Mouse (Mus musculus) brain, embryonic 14.5 days (tissue): ENCODE data around the gene Atp5e.

Source experiments
- CTCF ChIP-seq: fragments of 200-500 bp; IDR thresholded peaks from 2 replicates; pipeline ENCODE4 v1.5.1; 2012; ENCODE audit warnings: inconsistent platforms, mild to moderate bottlenecking, moderate library complexity, borderline replicate concordance; ENCODE audit not compliant: insufficient read depth, insufficient read length; ENCODE audit errors: extremely low read depth
- POLR2A ChIP-seq: fragments of 200-500 bp; IDR thresholded peaks from 2 replicates; pipeline ENCODE4 v1.6.1; 2012; ENCODE audit warnings: mild to moderate bottlenecking, inconsistent platforms, borderline replicate concordance; ENCODE audit not compliant: poor library complexity, insufficient read depth, insufficient read length, severe bottlenecking; ENCODE audit errors: extremely low read depth

GRCm38 (mm10) chr2:174502831-174503460 lies 39.0 kb upstream of the Atp5e start:
- TF ChIP-seq POLR2A (no peak), CTCF (no peak)
